Mouse (Mus musculus) MEL (cell line): Measurements from ENCODE around the gene Hs6st3.

ENCODE experiments used
- CTCF ChIP-seq, 3 experiments: IDR thresholded peaks in 2 of 3; conservative IDR thresholded peaks in 1 of 3; 2 replicates each; pipeline ENCODE4 v1.5.1; 2011 to 2012; ENCODE audit warnings: low read length in 3 of 3, low read depth in 2 of 3, mild to moderate bottlenecking in 2 of 3, improper control_type of control experiment in 1 of 3, inconsistent platforms in 1 of 3, mixed read lengths in 1 of 3, moderate library complexity in 1 of 3; ENCODE audit not compliant: control insufficient read depth in 1 of 3, insufficient read depth in 1 of 3, poor library complexity in 1 of 3, severe bottlenecking in 1 of 3
- E2F4 ChIP-seq: IDR thresholded peaks from 2 replicates; pipeline ENCODE4 v1.6.1; 2011; ENCODE audit warnings: low read depth, low read length, improper control_type of control experiment, borderline replicate concordance
- MAFK ChIP-seq: IDR thresholded peaks from 2 replicates; pipeline ENCODE4 v1.6.1; 2011; ENCODE audit warnings: low read depth, mild to moderate bottlenecking, low read length, improper control_type of control experiment, borderline replicate concordance
- USF1 ChIP-seq: IDR thresholded peaks from 2 replicates; pipeline ENCODE4 v1.6.1; 2014; ENCODE audit warnings: low read depth, mild to moderate bottlenecking, inconsistent platforms, low read length, improper control_type of control experiment, moderate library complexity

DNA sequence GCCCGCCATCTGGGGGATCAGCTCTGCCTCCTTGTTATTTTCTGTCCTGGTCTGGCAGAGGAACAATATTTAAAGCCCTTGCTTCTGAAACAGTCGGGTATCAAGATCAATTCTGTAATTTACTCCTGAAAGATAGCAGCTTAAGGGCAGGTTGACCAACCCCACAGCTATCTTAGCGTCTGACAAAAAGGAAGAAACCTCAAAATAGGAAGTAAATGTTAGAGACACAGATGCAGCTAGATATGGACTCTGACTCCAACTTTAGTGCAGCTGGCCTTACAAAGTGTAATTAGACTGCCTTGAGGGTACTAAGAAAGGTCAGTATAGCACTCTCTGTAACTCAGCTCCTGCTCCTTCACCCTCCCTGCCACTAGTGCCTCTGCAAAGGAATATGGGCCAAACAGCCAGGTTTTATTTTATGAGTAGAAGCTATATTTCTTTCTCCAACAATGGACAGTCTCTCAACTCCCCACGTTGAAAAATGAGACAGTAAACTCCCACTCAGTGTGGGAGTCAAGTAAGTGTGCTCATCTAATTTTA is 710.7 kb downstream of the Hs6st3 start:
- TF ChIP-seq MAFK (no peak), CTCF (IDR thresholded peaks at IDR 0.05 in 2 of 3, conservative IDR thresholded peaks at IDR 0.05 in 1 of 3; ENCODE audit: control insufficient read depth in 1 of 3, insufficient read depth in 1 of 3, low read depth in 2 of 3, low read length in 3 of 3, poor library complexity in 1 of 3, severe bottlenecking in 1 of 3) (no peak), E2F4 (no peak), USF1 (no peak)
